Mouse (Mus musculus): ENCODE measurements around the gene H2-Q10. TPM values are rescaled to one million over a fixed set of nuclear protein-coding genes. Genes with fewer than 3 reads are reported as not detected.

The H2-Q10 gene
- polyA plus RNA-seq, 2 experiments = 0.62 to 0.87 TPM

GRCm38 (mm10) chr17:35512916-35513626 lies 43.2 kb downstream of the H2-Q10 start:
- H3K27ac ChIP-seq (replicated peaks; ENCODE audit: low read depth, low read length) = no peak overlapping the region
- H3K36me3 ChIP-seq (ENCODE audit: control insufficient read depth, insufficient read depth, low read length) = peaks cover 3% of the 10 kb centered on the region; the same call in 1 of the 2 replicates
- WGBS = 95% methylated on average over 7 of the region's 7 CpGs
- no peak overlapping the region for H3K9ac ChIP-seq (ENCODE audit: low read depth, low read length, severe bottlenecking)
- H3K4me2 ChIP-seq (replicated peaks; ENCODE audit: low read depth, low read length, severe bottlenecking) = no peak overlapping the region
- DNase-seq (ENCODE audit: low spot score) (no peak), ATAC-seq (ENCODE audit: low FRiP score, low read depth) (no peak)
- H3K27me3 ChIP-seq (ENCODE audit: control insufficient read depth, insufficient read depth, low read length) = no peaks in the 10 kb centered on the region
- no peak overlapping the region for H3K4me3 ChIP-seq (replicated peaks; ENCODE audit: low read length)
- no peaks in the 10 kb centered on the region for H3K9me3 ChIP-seq (ENCODE audit: control insufficient read depth, low read length)
- peaks cover 16% of the 10 kb centered on the region for H3K4me1 ChIP-seq (ENCODE audit: control insufficient read depth, insufficient read depth, low read length)
- no peak for TF ChIP-seq POLR2A (IDR thresholded peaks at IDR 0.05; ENCODE audit: borderline replicate concordance, extremely low read depth, insufficient read depth, insufficient read length)

- Histone ChIP-seq H3K4me3 (replicated peaks; ENCODE audit: low read length) (no peak overlapping the region), H3K36me3 (ENCODE audit: control insufficient read depth, insufficient read depth, low read length) (peaks cover 3% of the 10 kb centered on the region; the same call in 1 of the 2 replicates), H3K4me1 (ENCODE audit: control insufficient read depth, insufficient read depth, low read length) (peaks cover 16% of the 10 kb centered on the region), H3K9ac (ENCODE audit: low read depth, low read length, severe bottlenecking) (no peak overlapping the region), H3K9me3 (ENCODE audit: control insufficient read depth, low read length) (no peaks in the 10 kb centered on the region), H3K4me2 (replicated peaks; ENCODE audit: low read depth, low read length, severe bottlenecking) (no peak overlapping the region; the same call in 1 of the 2 replicates), H3K27me3 (ENCODE audit: control insufficient read depth, insufficient read depth, low read length) (no peaks in the 10 kb centered on the region), H3K27ac (replicated peaks; ENCODE audit: low read depth, low read length) (no peak overlapping the region)
- ATAC-seq (ENCODE audit: low FRiP score, low read depth) (no peak), DNase-seq (ENCODE audit: low spot score) (peak; percentile 45)
- WGBS = 14% methylated on average over 2 of the region's 2 CpGs
- no peak for TF ChIP-seq POLR2A (IDR thresholded peaks at IDR 0.05; ENCODE audit: borderline replicate concordance, extremely low read depth, insufficient read depth, insufficient read length)
Measured at GRCm38 (mm10) chr17:35513886-35514285, 44.0 kb downstream of the H2-Q10 start.

GRCm38 (mm10) chr17:35514756-35515155 lies 44.9 kb downstream of the H2-Q10 start:
- no peak for ATAC-seq (ENCODE audit: low FRiP score, low read depth)
- 51% methylated on average over 6 of the region's 6 CpGs for WGBS

GRCm38 (mm10) chr17:35515911-35516640 lies 46.2 kb downstream of the H2-Q10 start:
- TF ChIP-seq POLR2A (IDR thresholded peaks at IDR 0.05; ENCODE audit: borderline replicate concordance, extremely low read depth, insufficient read depth, insufficient read length) = no peak
- 5% methylated on average over 25 of the region's 25 CpGs for WGBS
- no peaks in the 10 kb centered on the region for H3K27me3 ChIP-seq (ENCODE audit: control insufficient read depth, insufficient read depth, low read length)
- H3K4me3 ChIP-seq (replicated peaks; ENCODE audit: low read length) = peak overlapping the region; percentile 59
- DNase-seq (ENCODE audit: low spot score) = no peak
- peak overlapping the region; percentile 56 for H3K9ac ChIP-seq (ENCODE audit: low read depth, low read length, severe bottlenecking)
- no peaks in the 10 kb centered on the region for H3K9me3 ChIP-seq (ENCODE audit: control insufficient read depth, low read length)
- no peak for ATAC-seq (ENCODE audit: low FRiP score, low read depth)
- H3K4me1 ChIP-seq (ENCODE audit: control insufficient read depth, insufficient read depth, low read length) = peaks cover 16% of the 10 kb centered on the region
- no peak overlapping the region for H3K27ac ChIP-seq (replicated peaks; ENCODE audit: low read depth, low read length)
- peaks cover 3% of the 10 kb centered on the region; the same call in 1 of the 2 replicates for H3K36me3 ChIP-seq (ENCODE audit: control insufficient read depth, insufficient read depth, low read length)
- H3K4me2 ChIP-seq (replicated peaks; ENCODE audit: low read depth, low read length, severe bottlenecking) = peak overlapping the region; percentile 81

More at GRCm38 (mm10) chr17:35514756-35515155, 44.9 kb downstream of the H2-Q10 start:
- TF ChIP-seq POLR2A (IDR thresholded peaks at IDR 0.05; ENCODE audit: borderline replicate concordance, extremely low read depth, insufficient read depth, insufficient read length) = no peak
- Histone ChIP-seq H3K4me1 (ENCODE audit: control insufficient read depth, insufficient read depth, low read length) (peaks cover 16% of the 10 kb centered on the region), H3K4me2 (replicated peaks; ENCODE audit: low read depth, low read length, severe bottlenecking) (peak overlapping the region; percentile 81), H3K36me3 (ENCODE audit: control insufficient read depth, insufficient read depth, low read length) (peaks cover 3% of the 10 kb centered on the region; the same call in 1 of the 2 replicates), H3K4me3 (replicated peaks; ENCODE audit: low read length) (peak overlapping the region; percentile 59; the same call in 1 of the 2 replicates), H3K9me3 (ENCODE audit: control insufficient read depth, low read length) (no peaks in the 10 kb centered on the region), H3K27ac (replicated peaks; ENCODE audit: low read depth, low read length) (no peak overlapping the region), H3K9ac (ENCODE audit: low read depth, low read length, severe bottlenecking) (no peak overlapping the region), H3K27me3 (ENCODE audit: control insufficient read depth, insufficient read depth, low read length) (no peaks in the 10 kb centered on the region)
- no peak for DNase-seq (ENCODE audit: low spot score)

Data from limb, embryonic 14.5 days (tissue).